17 mouse cellular contexts compared by ENCODE assay signal in genomic region chr3:85057245-85057644, GRCm38 (mm10).
"Had no signal": no experiment of that assay in that cellular context is flagged by ENCODE, and none has a peak within 500 bp of the region (broad histone marks: within the 10 kb centered on the region; RNA-seq: fewer than 3 reads in every experiment).

No protein-coding gene starts in this region.

- H3K4me3 ChIP-seq: neural tube, embryonic 12.5 days; neural tube, embryonic 13.5 days; neural tube, embryonic 15.5 days; stomach, embryonic 15.5 days had no signal

- DNase-seq: retina, postnatal 1 day; right cerebral cortex, adult 18-20 months; right cerebral cortex, postnatal 14 days; right cerebral cortex, postnatal 25 days; right cerebral cortex, postnatal 4 days; spleen, adult 18-20 months; thymus, adult 18-20 months; thymus, adult 2 months; thymus, postnatal 14 days; thymus, postnatal 25 days; thymus, postnatal 36 days; thymus, postnatal 4 days had no signal

- H3K9ac ChIP-seq: neural tube, embryonic 12.5 days; neural tube, embryonic 13.5 days; neural tube, embryonic 15.5 days; stomach, embryonic 15.5 days had no signal

- H3K27ac ChIP-seq: neural tube, embryonic 12.5 days; neural tube, embryonic 13.5 days; neural tube, embryonic 15.5 days; stomach, embryonic 15.5 days; stomach, postnatal 0 days had no signal

- H3K36me3 ChIP-seq: neural tube, embryonic 12.5 days; neural tube, embryonic 13.5 days; neural tube, embryonic 15.5 days; stomach, embryonic 15.5 days had no signal

- H3K4me1 ChIP-seq: neural tube, embryonic 12.5 days; neural tube, embryonic 13.5 days; neural tube, embryonic 15.5 days; stomach, embryonic 15.5 days had no signal

- H3K9me3 ChIP-seq: neural tube, embryonic 12.5 days; neural tube, embryonic 13.5 days; neural tube, embryonic 15.5 days; stomach, embryonic 15.5 days had no signal

- H3K27me3 ChIP-seq: neural tube, embryonic 12.5 days; neural tube, embryonic 13.5 days; neural tube, embryonic 15.5 days; stomach, embryonic 15.5 days had no signal

- H3K4me2 ChIP-seq: neural tube, embryonic 12.5 days; neural tube, embryonic 13.5 days; neural tube, embryonic 15.5 days; stomach, embryonic 15.5 days had no signal
